Comparison of ENCODE assay signal across 15 mouse cellular contexts in the genomic region with DNA sequence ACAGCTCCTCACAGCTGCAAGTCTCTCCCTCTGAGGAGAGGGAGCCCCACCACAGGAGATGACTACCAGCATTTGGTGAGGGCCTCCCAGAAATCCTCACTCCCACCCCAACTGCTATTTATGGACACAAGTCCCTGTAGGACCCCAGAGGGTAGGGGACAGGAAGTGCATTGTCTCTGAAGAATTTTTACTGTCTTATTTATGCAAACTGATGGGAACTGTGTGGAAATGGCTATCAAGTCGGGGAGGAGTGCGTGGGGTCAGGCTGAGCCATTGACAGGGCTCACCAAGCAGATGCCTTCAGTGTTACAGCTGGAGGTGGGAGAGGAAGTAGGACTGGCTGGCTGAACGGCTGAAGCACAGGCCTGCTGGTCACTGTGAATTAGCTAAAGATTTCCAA. TPM values are rescaled to one million over a fixed set of nuclear protein-coding genes. Genes with fewer than 3 reads are reported as not detected.
DNase-seq lines count a peak whose midpoint lies in the region; ATAC-seq lines count a peak whose summit lies in the region.
"Had no signal": no experiment of that assay in that cellular context is flagged by ENCODE, and none has a peak within 500 bp of the region (broad histone marks: within the 10 kb centered on the region; RNA-seq: fewer than 3 reads in every experiment).

No protein-coding gene starts in this region.

- no peak for ATAC-seq in heart, embryonic 13.5 days (ENCODE audit: extremely low read depth, insufficient number of reproducible peaks, low FRiP score, low TSS enrichment)
- ATAC-seq in liver, embryonic 12.5 days, result no peak
- ATAC-seq in intestine, embryonic 15.5 days, result no peak

- H3K9me3 ChIP-seq in heart, embryonic 13.5 days, result no peaks in the 10 kb centered on the region
- H3K9me3 ChIP-seq in liver, embryonic 12.5 days (replicated peaks), result no peaks in the 10 kb centered on the region
- H3K9me3 ChIP-seq in intestine, embryonic 15.5 days, result no peaks in the 10 kb centered on the region
- H3K9me3 ChIP-seq: hindbrain, embryonic 15.5 days; liver, embryonic 15.5 days; midbrain, embryonic 12.5 days had no signal

- H3K4me2 ChIP-seq in heart, embryonic 13.5 days, result no peak overlapping the region
- no peak overlapping the region for H3K4me2 ChIP-seq in liver, embryonic 12.5 days
- no peak overlapping the region for H3K4me2 ChIP-seq in intestine, embryonic 15.5 days (replicated peaks)
- H3K4me2 ChIP-seq: hindbrain, embryonic 15.5 days; liver, embryonic 15.5 days; midbrain, embryonic 12.5 days had no signal

- peaks cover 27% of the 10 kb centered on the region for H3K36me3 ChIP-seq in heart, embryonic 13.5 days
- H3K36me3 ChIP-seq in liver, embryonic 12.5 days, result no peaks in the 10 kb centered on the region
- H3K36me3 ChIP-seq in intestine, embryonic 15.5 days, result no peaks in the 10 kb centered on the region
- H3K36me3 ChIP-seq: liver, embryonic 15.5 days had no signal

- H3K9ac ChIP-seq in heart, embryonic 13.5 days, result 0 out of 2 replicates have a peak overlapping the region, but pooled peaks have one; percentile 19
- H3K9ac ChIP-seq in liver, embryonic 12.5 days, result no peak overlapping the region
- H3K9ac ChIP-seq in intestine, embryonic 15.5 days, result no peak overlapping the region
- H3K9ac ChIP-seq: hindbrain, embryonic 15.5 days; liver, embryonic 15.5 days; midbrain, embryonic 12.5 days had no signal

- no peak overlapping the region for H3K4me3 ChIP-seq in heart, embryonic 13.5 days
- H3K4me3 ChIP-seq in liver, embryonic 12.5 days, result no peak overlapping the region
- no peak overlapping the region for H3K4me3 ChIP-seq in intestine, embryonic 15.5 days (replicated peaks)
- H3K4me3 ChIP-seq: erythroblast, embryonic 14.5 days; hindbrain, embryonic 15.5 days; liver, embryonic 15.5 days; midbrain, embryonic 12.5 days; myocyte had no signal

- 33% methylated on average over 3 of the region's 3 CpGs for WGBS in heart, embryonic 13.5 days
- WGBS in liver, embryonic 12.5 days (ENCODE audit: insufficient replicate concordance), result 28% methylated on average over 3 of the region's 3 CpGs
- WGBS in intestine, embryonic 15.5 days, result 35% methylated on average over 3 of the region's 3 CpGs

- DNase-seq in heart, postnatal 14 days, result no peak
- DNase-seq in liver, result no peak
- DNase-seq in kidney, postnatal 10 days, result peak; percentile 71
- DNase-seq in cerebellum, postnatal 36 days, result no peak
- no peak for DNase-seq in right cerebral cortex, postnatal 10 days (ENCODE audit: low spot score in 2 of 2)
- DNase-seq: adrenal gland, adult 8-10 months; cerebellum, adult 9-10 months had no signal

- H3K4me1 ChIP-seq in heart, embryonic 13.5 days, result peaks cover 41% of the 10 kb centered on the region
- 0 out of 2 replicates have a peak, but pooled peaks cover 3% of the 10 kb centered on the region for H3K4me1 ChIP-seq in liver, embryonic 12.5 days
- H3K4me1 ChIP-seq in intestine, embryonic 15.5 days (replicated peaks), result 0 out of 2 replicates have a peak, but pooled peaks cover 8% of the 10 kb centered on the region
- H3K4me1 ChIP-seq: hindbrain, embryonic 15.5 days; liver, embryonic 15.5 days; midbrain, embryonic 12.5 days had no signal

- peak overlapping the region; percentile 70 for H3K27ac ChIP-seq in heart, embryonic 13.5 days (replicated peaks)
- H3K27ac ChIP-seq in liver, embryonic 12.5 days, result peak overlapping the region; percentile 43; the same call in 1 of the 2 replicates
- H3K27ac ChIP-seq in intestine, embryonic 15.5 days, result peak overlapping the region; percentile 8; the same call in 1 of the 2 replicates
- H3K27ac ChIP-seq: hindbrain, embryonic 15.5 days; liver, embryonic 15.5 days; midbrain, embryonic 12.5 days had no signal

- intact Hi-C loops in heart, postnatal 14 days (cut with DNase I), result no loop called here

- H3K27me3 ChIP-seq in heart, embryonic 13.5 days (replicated peaks), result no peaks in the 10 kb centered on the region
- H3K27me3 ChIP-seq in liver, embryonic 12.5 days (replicated peaks), result no peaks in the 10 kb centered on the region
- H3K27me3 ChIP-seq in intestine, embryonic 15.5 days (replicated peaks), result no peaks in the 10 kb centered on the region
- H3K27me3 ChIP-seq: hindbrain, embryonic 15.5 days; liver, embryonic 15.5 days; midbrain, embryonic 12.5 days had no signal

RNA-seq across cellular contexts. Expression of gene Bok, which starts 11.9 kb away (rescaled TPM):
- polyA plus RNA-seq in heart, embryonic 13.5 days (2015; fragmentation: Nextera tagmentation; extraction: Ambion mirVana), result 40.2 and 51.6 TPM in 2 replicates
- total RNA-seq in heart, postnatal 14 days (2021), result 1 to 10 TPM; 4.5 to 5.5 TPM
- 8.7 TPM in 2 replicates for polyA plus RNA-seq in liver, embryonic 12.5 days (2016; fragmentation: Nextera tagmentation; extraction: Ambion mirVana)
- polyA plus RNA-seq in intestine, embryonic 15.5 days (2015; fragmentation: Nextera tagmentation; extraction: Ambion mirVana), result 48.3 and 54.9 TPM in 2 replicates
- polyA plus RNA-seq: erythroblast, embryonic 14.5 days had no signal

RNA-seq across cellular contexts. Expression of gene Stk25, which starts 38.9 kb away (rescaled TPM):
- polyA plus RNA-seq in heart, embryonic 13.5 days (2015; fragmentation: Nextera tagmentation; extraction: Ambion mirVana), result 132 and 138 TPM in 2 replicates
- 100 to 1,000 TPM in 1 of 2 experiments, 10 to 100 TPM in 1; 98.9 to 106 TPM for total RNA-seq in heart, postnatal 14 days (2021)
- polyA plus RNA-seq in liver, embryonic 12.5 days (2016; fragmentation: Nextera tagmentation; extraction: Ambion mirVana), result 60.1 and 65.0 TPM in 2 replicates
- 143 and 174 TPM in 2 replicates for polyA plus RNA-seq in intestine, embryonic 15.5 days (2015; fragmentation: Nextera tagmentation; extraction: Ambion mirVana)

RNA-seq across cellular contexts. Expression of gene Atg4b, which starts 54.0 kb away (rescaled TPM):
- polyA plus RNA-seq in heart, embryonic 13.5 days (2015; fragmentation: Nextera tagmentation; extraction: Ambion mirVana), result 51.0 and 58.6 TPM in 2 replicates
- 10 to 100 TPM; 40.9 to 41.8 TPM for total RNA-seq in heart, postnatal 14 days (2021)
- 75.0 and 87.6 TPM in 2 replicates for polyA plus RNA-seq in liver, embryonic 12.5 days (2016; fragmentation: Nextera tagmentation; extraction: Ambion mirVana)
- polyA plus RNA-seq in intestine, embryonic 15.5 days (2015; fragmentation: Nextera tagmentation; extraction: Ambion mirVana), result 69.4 and 79.8 TPM in 2 replicates

RNA-seq across cellular contexts. Expression of gene Thap4, which starts 57.3 kb away (rescaled TPM):
- 50.8 and 54.4 TPM in 2 replicates for polyA plus RNA-seq in heart, embryonic 13.5 days (2015; fragmentation: Nextera tagmentation; extraction: Ambion mirVana)
- 10 to 100 TPM; 60.5 to 73.5 TPM for total RNA-seq in heart, postnatal 14 days (2021)
- polyA plus RNA-seq in liver, embryonic 12.5 days (2016; fragmentation: Nextera tagmentation; extraction: Ambion mirVana), result 19.3 and 22.2 TPM in 2 replicates
- 70.0 and 70.9 TPM in 2 replicates for polyA plus RNA-seq in intestine, embryonic 15.5 days (2015; fragmentation: Nextera tagmentation; extraction: Ambion mirVana)

Comparison
In these comparisons a context has a peak if more than half of its experiments do, and no peak if none do; other contexts are left out.
1. H3K27ac ChIP-seq: peak in every context shown above with its lines; median percentile 70 in heart, embryonic 13.5 days; 43 in liver, embryonic 12.5 days; 8 in intestine, embryonic 15.5 days.